Mouse (Mus musculus) layer of hippocampus, postnatal 25 days (tissue): ENCODE measurements at regions not wholly inside any gene's neighbourhood (a gene's known extent, or its start where the extent isn't known, plus 50 kb on each side); places are given as distances from the start of the nearest gene placed in this dataset.
"Not testable (repeated sequence)": the region's sequence is repeated elsewhere in the genome, so short reads cannot be mapped to it uniquely, and the experiment has no call there.

Experiments
- DNase-seq, 2 experiments: peaks; one replicate each; pipeline ENCODE4 v3.0.0; 2022; ENCODE audit warnings: mixed read lengths in 2 of 2, low spot score in 1 of 2; ENCODE audit errors: extremely low spot score in 1 of 2

- DNase-seq, result no peak
These were observed 412.4 kb upstream of the Ercc4 start for GRCm38 (mm10) chr16:12696939-12697621.

- DNase-seq, result no peak
These were observed 409.9 kb upstream of the Ercc4 start for GRCm38 (mm10) chr16:12699557-12699956.

DNA sequence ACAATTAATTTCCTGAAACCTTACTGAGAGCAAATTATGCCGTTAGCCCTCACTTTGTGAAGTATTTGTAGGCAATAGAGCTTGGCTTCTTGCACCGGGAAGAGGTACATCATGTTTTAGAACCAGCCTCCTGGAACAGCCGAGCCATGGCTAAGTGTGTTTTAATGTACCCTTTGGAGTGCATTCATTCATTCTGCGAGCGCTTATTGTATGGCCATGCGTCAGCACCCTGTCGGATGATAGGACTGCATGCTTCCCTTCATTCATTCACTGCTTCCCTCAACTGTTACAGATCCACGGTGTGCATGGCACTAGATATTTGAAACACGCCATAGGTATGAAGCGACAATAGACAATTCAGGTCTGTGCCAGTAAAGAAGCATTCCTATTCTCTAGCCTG lies 409.4 kb upstream of the Ercc4 start:
- DNase-seq, result no peak

GRCm38 (mm10) chr16:12703818-12704590 lies 405.5 kb upstream of the Ercc4 start:
- DNase-seq, result no peak

- DNase-seq, result no peak
These were observed 402.6 kb upstream of the Ercc4 start for GRCm38 (mm10) chr16:12706907-12707306.

DNA sequence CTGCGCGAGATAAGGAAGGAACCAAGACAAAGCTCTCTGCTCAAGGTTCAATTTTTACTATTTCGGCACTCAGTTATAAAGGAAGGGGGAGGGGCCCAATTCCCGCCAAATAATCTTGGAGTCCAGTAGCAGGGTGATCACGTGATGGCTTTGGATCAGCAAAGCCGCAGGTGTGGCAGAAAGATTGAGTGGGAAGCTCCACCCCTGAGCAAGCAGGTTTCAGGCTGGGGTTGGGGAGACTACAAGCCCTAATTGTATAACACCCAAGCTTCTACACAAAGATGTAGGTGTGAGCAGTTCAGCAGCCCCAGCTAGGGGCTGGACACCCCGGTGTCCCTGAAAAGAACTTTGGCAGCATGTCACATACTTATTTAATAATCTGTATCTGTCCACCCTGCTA lies 388.1 kb upstream of the Ercc4 start:
- not testable (repeated sequence) for DNase-seq

DNA sequence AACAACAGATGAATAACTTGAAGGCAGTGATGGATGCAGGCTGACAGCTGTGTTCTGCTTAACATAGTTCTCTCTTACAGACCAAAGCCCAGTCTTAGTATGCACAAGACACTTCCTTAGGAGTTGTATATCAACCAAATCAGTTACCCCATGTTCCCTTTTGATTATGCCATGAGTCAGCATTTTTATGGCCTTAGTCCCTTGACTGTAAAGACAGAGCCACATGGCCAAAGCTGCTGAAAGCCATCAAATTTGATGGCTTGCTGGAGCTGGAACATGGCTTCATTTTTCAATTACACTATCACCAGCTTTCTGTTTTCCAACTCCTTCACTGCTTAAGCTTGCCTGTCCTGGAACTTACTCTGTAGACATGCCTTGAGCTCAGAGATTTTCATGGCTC lies 383.4 kb upstream of the Ercc4 start:
- no peak for DNase-seq

DNA sequence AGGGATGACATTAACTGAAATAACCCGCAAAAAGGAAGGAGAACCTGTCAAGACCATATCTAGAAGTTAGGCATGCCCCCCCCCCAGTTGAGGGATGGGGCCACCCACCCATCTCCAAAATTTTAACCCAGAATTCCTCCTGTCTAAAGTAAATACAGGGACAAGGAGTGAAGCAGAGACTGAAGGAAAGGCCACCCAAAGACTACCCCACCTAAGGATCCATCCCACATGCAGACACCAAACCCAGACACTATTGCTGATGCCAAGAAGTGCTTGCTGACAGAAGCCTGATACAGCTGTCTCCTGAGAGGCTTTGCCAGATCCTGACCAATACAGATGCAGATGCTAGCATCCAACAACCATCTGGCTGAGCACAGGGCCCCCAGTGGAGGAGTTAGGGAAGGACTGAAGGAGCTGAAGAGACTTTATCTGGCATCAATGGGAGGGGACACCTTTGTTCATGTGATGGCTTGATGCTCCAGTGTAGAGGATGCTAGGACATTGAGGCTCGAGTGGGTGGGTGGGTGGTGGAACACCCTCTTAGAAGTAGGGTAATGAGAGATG lies 379.2 kb upstream of the Ercc4 start:
- DNase-seq, result not testable (repeated sequence)

DNA sequence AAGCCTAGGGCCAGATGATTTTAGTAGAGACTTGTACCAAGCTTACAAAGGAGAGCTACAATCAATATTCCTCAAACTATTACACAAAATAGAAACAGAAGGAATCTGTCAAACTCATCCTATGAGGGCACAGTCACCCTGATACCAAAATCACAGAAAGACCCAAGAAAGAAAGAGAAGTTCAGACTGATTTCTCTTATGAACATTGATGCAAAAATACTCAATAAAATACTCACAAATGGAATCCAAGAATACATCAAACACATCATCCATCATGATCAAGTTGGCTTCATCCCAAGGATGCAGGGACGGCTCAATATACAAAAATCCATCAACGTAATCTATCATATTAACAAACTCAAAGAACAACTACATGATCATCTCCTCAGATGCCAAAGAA lies 377.9 kb upstream of the Ercc4 start:
- no peak for DNase-seq

GRCm38 (mm10) chr16:12742472-12742871 lies 367.0 kb upstream of the Ercc4 start:
- no peak for DNase-seq

GRCm38 (mm10) chr16:12753181-12753580 lies 356.3 kb upstream of the Ercc4 start:
- DNase-seq, result no peak

DNA sequence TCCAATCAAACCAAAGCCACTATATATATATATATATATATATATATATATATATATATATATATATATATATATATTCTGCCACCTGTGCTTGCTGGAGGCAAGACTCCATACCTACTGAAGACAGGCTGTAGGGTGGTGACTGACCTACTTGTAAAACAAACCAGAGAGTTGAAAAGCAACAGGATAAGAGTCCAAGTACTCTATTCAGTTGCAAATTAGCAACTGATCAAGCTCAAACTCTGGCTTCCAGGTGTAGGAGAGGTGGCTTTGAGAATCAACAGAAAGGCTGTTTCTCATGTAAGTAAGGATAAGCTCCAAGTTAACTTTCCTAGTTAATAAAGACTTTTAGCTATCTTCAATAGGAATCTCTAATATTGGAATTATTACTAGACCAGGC lies 355.1 kb upstream of the Ercc4 start:
- no peak for DNase-seq

DNA sequence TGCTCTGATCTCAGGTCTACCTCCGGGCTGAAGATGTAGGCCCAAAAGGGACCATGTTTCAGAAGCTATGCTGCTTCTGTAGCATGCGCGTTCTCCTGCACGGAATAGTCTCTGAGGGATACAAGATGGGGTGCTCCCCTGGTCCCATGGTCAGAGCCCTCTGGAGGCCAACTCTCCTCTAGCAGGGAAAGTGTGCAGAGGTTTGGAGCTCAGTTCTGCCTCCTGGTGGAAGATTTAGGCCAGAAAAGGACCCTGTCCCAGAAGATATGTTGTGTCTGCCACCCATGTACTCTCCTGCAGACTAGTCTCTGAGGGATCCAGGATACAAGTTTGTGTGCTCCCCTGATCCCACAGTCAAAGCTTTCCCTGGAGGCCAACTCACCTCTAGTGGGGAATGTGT lies 350.9 kb upstream of the Ercc4 start:
- DNase-seq, result no peak

DNA sequence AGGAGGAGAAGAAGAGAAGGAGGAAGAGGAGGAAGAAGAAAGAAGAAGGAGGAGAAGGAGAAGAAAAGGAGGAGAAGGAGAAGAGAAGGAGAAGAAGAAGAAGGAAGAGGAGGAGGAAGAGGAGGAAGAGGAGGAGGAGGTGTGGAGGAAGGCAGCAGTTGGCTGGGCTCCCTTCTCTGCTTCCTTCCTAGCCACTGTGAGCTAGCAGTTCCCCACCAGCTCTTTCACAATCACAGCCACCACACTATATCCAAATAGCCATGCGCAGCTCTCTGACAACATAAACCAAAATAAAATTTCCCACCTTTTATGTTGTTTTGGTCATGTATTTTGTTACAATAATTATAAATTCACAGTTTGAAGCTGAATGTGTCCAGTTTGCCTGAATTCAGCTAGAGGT lies 345.3 kb upstream of the Ercc4 start:
- DNase-seq, result no peak

DNA sequence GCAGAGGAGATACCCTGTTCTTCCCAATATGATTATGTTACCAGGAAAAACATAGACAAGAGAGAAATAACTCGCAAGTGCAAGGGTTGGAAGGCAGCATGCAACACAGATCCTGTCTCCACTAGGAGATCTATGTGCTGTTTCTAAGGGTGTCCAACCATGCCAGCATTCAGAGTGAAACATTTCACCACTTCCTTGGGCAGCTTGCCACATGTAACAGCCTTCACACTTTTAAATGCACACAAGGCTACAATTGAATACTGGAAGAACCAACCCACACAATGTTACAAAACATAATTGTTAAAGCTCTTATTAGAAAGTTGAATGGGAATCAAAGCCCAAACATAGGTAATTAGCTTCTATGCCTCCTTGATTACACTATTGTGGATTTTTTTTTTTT lies 344.9 kb upstream of the Ercc4 start:
- peak in 1 of 2 experiments; percentile 5 for DNase-seq

- no peak for DNase-seq
These were observed 342.6 kb upstream of the Ercc4 start for GRCm38 (mm10) chr16:12766846-12767245.

GRCm38 (mm10) chr16:12768161-12768895 lies 341.2 kb upstream of the Ercc4 start:
- no peak for DNase-seq

- DNase-seq, result no peak
These were observed 339.0 kb upstream of the Ercc4 start for GRCm38 (mm10) chr16:12770482-12770881.

DNA sequence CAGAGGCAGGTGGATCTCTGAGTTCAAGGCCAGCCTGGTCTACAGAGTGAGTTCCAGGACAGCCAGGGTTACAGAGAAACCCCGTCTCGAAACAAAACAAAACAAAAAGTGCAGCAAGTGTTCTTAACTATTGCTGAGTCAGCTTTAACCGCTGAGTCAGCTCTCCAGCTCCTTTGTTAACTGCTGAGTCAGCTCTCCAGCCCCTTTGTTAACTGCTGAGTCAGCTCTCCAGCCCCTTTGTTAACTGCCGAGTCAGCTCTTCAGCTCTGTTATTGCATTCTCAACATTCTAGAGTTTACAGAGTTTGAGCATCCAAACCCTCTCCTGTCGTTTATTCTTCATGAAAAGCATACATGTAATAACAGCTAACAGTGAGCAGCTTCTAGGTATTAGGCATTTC lies 336.9 kb upstream of the Ercc4 start:
- DNase-seq, result no peak

DNA sequence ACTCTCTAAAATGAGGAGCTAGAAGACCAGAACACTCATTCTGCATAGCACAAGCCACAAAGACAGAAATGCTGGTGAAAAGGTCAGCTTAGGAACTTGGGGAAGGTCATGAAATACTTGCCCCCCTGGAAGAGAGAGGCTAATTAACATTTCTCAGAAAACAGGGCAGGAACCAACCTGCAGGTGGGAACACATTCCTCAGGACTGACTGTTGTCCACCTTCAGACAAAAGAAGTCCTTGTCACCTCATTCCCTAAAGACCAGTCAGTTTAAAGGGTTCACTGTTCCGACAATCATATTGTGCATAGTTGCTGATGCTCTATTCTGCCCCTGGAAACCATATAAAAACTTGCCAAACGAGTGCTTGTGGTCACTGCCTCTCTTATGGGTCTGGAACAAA lies 333.6 kb upstream of the Ercc4 start:
- no peak for DNase-seq

DNA sequence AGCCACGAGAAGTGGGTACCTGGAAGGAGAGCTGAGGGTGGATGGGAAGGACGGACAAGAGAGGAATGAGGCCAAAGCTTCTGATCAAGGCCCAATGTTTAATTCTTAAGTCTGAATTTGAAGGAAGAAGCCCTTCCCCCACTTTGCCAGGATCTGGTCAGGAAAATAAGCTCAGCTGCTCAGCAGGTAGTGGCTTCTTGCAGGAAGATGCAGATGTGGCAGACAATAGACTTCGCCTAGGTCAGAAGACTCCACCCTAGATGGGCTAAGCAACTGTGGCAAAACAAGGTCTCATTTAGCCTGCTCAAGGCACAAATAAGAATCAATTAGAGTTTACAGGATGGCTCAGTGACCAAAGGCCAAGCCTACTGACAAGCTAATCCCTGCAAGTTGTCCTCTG lies 330.4 kb upstream of the Ercc4 start:
- no peak for DNase-seq
